In genomic region chr4:141641353-141641771, GRCm38 (mm10) we compare ENCODE assay signal across 14 mouse cellular contexts. TPM values are rescaled to one million over a fixed set of nuclear protein-coding genes. Genes with fewer than 3 reads are reported as not detected.
DNase-seq lines count a peak whose midpoint lies in the region; ATAC-seq and TF ChIP-seq lines count a peak whose summit lies in the region.
"Had no signal": no experiment of that assay in that cellular context is flagged by ENCODE, and none has a peak within 500 bp of the region (broad histone marks: within the 10 kb centered on the region; RNA-seq: fewer than 3 reads in every experiment).

No protein-coding gene starts in this region.

- peak; percentile 94 for DNase-seq in kidney, adult 11 months
- peak; percentile 52 for DNase-seq in ZHBTc4 (ENCODE audit: low read depth, low spot score)
- peak; percentile 66 for DNase-seq in gastrocnemius, postnatal 25 days
- no peak for DNase-seq in thymus, adult 2 months
- no peak for DNase-seq in limb, embryonic 10.5 days (ENCODE audit: low spot score)
- DNase-seq: adrenal gland, adult 8-10 months; cerebellum, postnatal 25 days had no signal

- no peaks in the 10 kb centered on the region for H3K9me3 ChIP-seq in kidney, embryonic 14.5 days (ENCODE audit: control insufficient read depth, low read length)
- H3K9me3 ChIP-seq in kidney, embryonic 16.5 days (ENCODE audit: low read length) = no peaks in the 10 kb centered on the region
- H3K9me3 ChIP-seq in limb, embryonic 10.5 days (replicated peaks) = no peaks in the 10 kb centered on the region
- H3K9me3 ChIP-seq: limb, embryonic 15.5 days; megakaryocyte, embryonic 14.5 days; neural tube, embryonic 12.5 days had no signal

- peaks cover 50% of the 10 kb centered on the region for H3K36me3 ChIP-seq in kidney, embryonic 14.5 days (ENCODE audit: control insufficient read depth, insufficient read depth, low read length)
- peaks cover 34% of the 10 kb centered on the region for H3K36me3 ChIP-seq in kidney, embryonic 16.5 days (ENCODE audit: insufficient read depth, low read length)
- H3K36me3 ChIP-seq in thymus, adult 2 months (ENCODE audit: control insufficient read depth, insufficient read depth, low read length) = peaks cover 13% of the 10 kb centered on the region
- peaks cover 61% of the 10 kb centered on the region for H3K36me3 ChIP-seq in limb, embryonic 10.5 days

- H3K4me2 ChIP-seq in kidney, embryonic 14.5 days (replicated peaks; ENCODE audit: low read depth, low read length) = no peak overlapping the region
- H3K4me2 ChIP-seq in kidney, embryonic 16.5 days (replicated peaks; ENCODE audit: low read depth, low read length) = no peak overlapping the region
- H3K4me2 ChIP-seq: limb, embryonic 15.5 days; neural tube, embryonic 12.5 days had no signal

- H3K27me3 ChIP-seq in kidney, embryonic 14.5 days (ENCODE audit: control insufficient read depth, insufficient read depth, low read length) = no peaks in the 10 kb centered on the region
- no peaks in the 10 kb centered on the region for H3K27me3 ChIP-seq in kidney, embryonic 16.5 days (ENCODE audit: insufficient read depth, low read length)
- no peaks in the 10 kb centered on the region for H3K27me3 ChIP-seq in thymus, adult 2 months (ENCODE audit: control insufficient read depth, insufficient read depth, low read length)
- no peaks in the 10 kb centered on the region for H3K27me3 ChIP-seq in limb, embryonic 10.5 days (ENCODE audit: low read depth, poor library complexity, severe bottlenecking)
- H3K27me3 ChIP-seq: limb, embryonic 15.5 days; megakaryocyte, embryonic 14.5 days; neural tube, embryonic 12.5 days had no signal

- H3K27ac ChIP-seq in kidney, embryonic 14.5 days (ENCODE audit: low read depth, low read length) = no peak overlapping the region
- H3K27ac ChIP-seq in kidney, embryonic 16.5 days (ENCODE audit: low read length) = 0 out of 2 replicates have a peak overlapping the region, but pooled peaks have one; percentile 7
- H3K27ac ChIP-seq in thymus, adult 2 months (ENCODE audit: control insufficient read depth, insufficient read depth, low read length) = no peak overlapping the region
- no peak overlapping the region for H3K27ac ChIP-seq in limb, embryonic 10.5 days
- H3K27ac ChIP-seq: limb, embryonic 15.5 days; neural tube, embryonic 12.5 days had no signal

- peaks cover 9% of the 10 kb centered on the region for H3K4me1 ChIP-seq in kidney, embryonic 14.5 days (ENCODE audit: control insufficient read depth, insufficient read depth, low read length)
- H3K4me1 ChIP-seq in kidney, embryonic 16.5 days (ENCODE audit: insufficient read depth, low read length) = peaks cover 17% of the 10 kb centered on the region
- no peaks in the 10 kb centered on the region for H3K4me1 ChIP-seq in thymus, adult 2 months (replicated peaks; ENCODE audit: control insufficient read depth, insufficient read depth, low read length)
- H3K4me1 ChIP-seq in limb, embryonic 10.5 days = peaks cover 12% of the 10 kb centered on the region

- 86% methylated on average over 7 of the region's 7 CpGs for WGBS in kidney, embryonic 14.5 days
- WGBS in kidney, embryonic 16.5 days = 85% methylated on average over 7 of the region's 7 CpGs
- WGBS in thymus, adult 2 months = 89% methylated on average over 7 of the region's 7 CpGs
- 93% methylated on average over 7 of the region's 7 CpGs for WGBS in limb, embryonic 10.5 days

- TF ChIP-seq CTCF in thymus, adult 2 months (IDR thresholded peaks at IDR 0.05; ENCODE audit: borderline replicate concordance, control insufficient read depth, extremely low read depth, insufficient read depth, low read length, poor library complexity) = no peak

- no peak overlapping the region for H3K9ac ChIP-seq in kidney, embryonic 14.5 days (ENCODE audit: low read depth, low read length)
- H3K9ac ChIP-seq in kidney, embryonic 16.5 days (replicated peaks; ENCODE audit: low read length) = no peak overlapping the region
- H3K9ac ChIP-seq: limb, embryonic 15.5 days; neural tube, embryonic 12.5 days had no signal

- TF ChIP-seq POLR2A in thymus, adult 2 months (IDR thresholded peaks at IDR 0.05; ENCODE audit: control insufficient read depth, extremely low read depth, insufficient read depth, low read length, poor library complexity) = no peak

- ATAC-seq in kidney, embryonic 14.5 days (ENCODE audit: low FRiP score, low TSS enrichment) = no peak
- no peak for ATAC-seq in kidney, embryonic 16.5 days (ENCODE audit: low FRiP score, low TSS enrichment)

- H3K4me3 ChIP-seq in kidney, embryonic 14.5 days (ENCODE audit: low read length) = no peak overlapping the region
- no peak overlapping the region for H3K4me3 ChIP-seq in kidney, embryonic 16.5 days (ENCODE audit: low read length)
- H3K4me3 ChIP-seq in thymus, adult 2 months (ENCODE audit: control insufficient read depth, insufficient read depth, low read length) = no peak overlapping the region
- H3K4me3 ChIP-seq in limb, embryonic 10.5 days = no peak overlapping the region
- H3K4me3 ChIP-seq: erythroblast, embryonic 14.5 days; limb, embryonic 15.5 days; megakaryocyte, embryonic 14.5 days; neural tube, embryonic 12.5 days had no signal

RNA-seq across cellular contexts. Expression of gene Slc25a34, which starts 17.7 kb away (rescaled TPM):
- polyA plus RNA-seq in kidney, embryonic 14.5 days (2014; fragmentation: Nextera tagmentation; extraction: Ambion mirVana) = 0.07 TPM in 1 of 2 replicates, not detected in the other
- total RNA-seq in gastrocnemius, postnatal 25 days (2021) = 10 to 100 TPM; 14.7 to 14.8 TPM
- polyA plus RNA-seq in kidney, embryonic 16.5 days (2015; fragmentation: Nextera tagmentation; extraction: Ambion mirVana) = 0.54 and 0.69 TPM in 2 replicates
- polyA plus RNA-seq in thymus, adult 2 months (2012; rRNA removed) = 2.6 and 12.3 TPM in 2 replicates
- polyA plus RNA-seq in limb, embryonic 10.5 days (2016; fragmentation: Nextera tagmentation; extraction: Ambion mirVana) = 0.05 TPM in 1 of 2 replicates, not detected in the other
- total RNA-seq: hematopoietic stem cell, adult 5-6 weeks had no signal
- polyA plus RNA-seq: erythroblast, embryonic 14.5 days; neural tube, embryonic 12.5 days had no signal

RNA-seq across cellular contexts. Expression of gene Tmem82, which starts 22.9 kb away (rescaled TPM):
- polyA plus RNA-seq in kidney, embryonic 14.5 days (2014; fragmentation: Nextera tagmentation; extraction: Ambion mirVana) = 0.86 and 1.2 TPM in 2 replicates
- total RNA-seq in gastrocnemius, postnatal 25 days (2021) = 1 to 10 TPM; 1.2 to 2.3 TPM
- 4.3 and 5.4 TPM in 2 replicates for polyA plus RNA-seq in kidney, embryonic 16.5 days (2015; fragmentation: Nextera tagmentation; extraction: Ambion mirVana)
- 1.2 and 2.8 TPM in 2 replicates for polyA plus RNA-seq in thymus, adult 2 months (2012; rRNA removed)
- polyA plus RNA-seq in limb, embryonic 10.5 days (2016; fragmentation: Nextera tagmentation; extraction: Ambion mirVana) = 1.1 and 1.6 TPM in 2 replicates

RNA-seq across cellular contexts. Expression of gene Plekhm2, which starts 23.3 kb away (rescaled TPM):
- 3.5 and 6.8 TPM in 2 replicates for polyA plus RNA-seq in kidney, embryonic 14.5 days (2014; fragmentation: Nextera tagmentation; extraction: Ambion mirVana)
- total RNA-seq in gastrocnemius, postnatal 25 days (2021) = 10 to 100 TPM; 24.3 to 32.7 TPM
- 6.4 TPM in 2 replicates for polyA plus RNA-seq in kidney, embryonic 16.5 days (2015; fragmentation: Nextera tagmentation; extraction: Ambion mirVana)
- polyA plus RNA-seq in thymus, adult 2 months (2012; rRNA removed) = 58.5 and 71.4 TPM in 2 replicates
- polyA plus RNA-seq in limb, embryonic 10.5 days (2016; fragmentation: Nextera tagmentation; extraction: Ambion mirVana) = 5.0 and 5.6 TPM in 2 replicates

RNA-seq across cellular contexts. Expression of gene Fblim1, which starts 35.5 kb away (rescaled TPM):
- 49.4 and 71.3 TPM in 2 replicates for polyA plus RNA-seq in kidney, embryonic 14.5 days (2014; fragmentation: Nextera tagmentation; extraction: Ambion mirVana)
- total RNA-seq in gastrocnemius, postnatal 25 days (2021) = 1 to 10 TPM; 1.5 to 4.7 TPM
- polyA plus RNA-seq in kidney, embryonic 16.5 days (2015; fragmentation: Nextera tagmentation; extraction: Ambion mirVana) = 76.4 and 85.2 TPM in 2 replicates
- polyA plus RNA-seq in thymus, adult 2 months (2012; rRNA removed) = 9.5 and 16.2 TPM in 2 replicates
- 58.6 and 77.7 TPM in 2 replicates for polyA plus RNA-seq in limb, embryonic 10.5 days (2016; fragmentation: Nextera tagmentation; extraction: Ambion mirVana)

RNA-seq across cellular contexts. Expression of gene Rsc1a1, which starts 44.0 kb away (rescaled TPM):
- not detected in 2 replicates for polyA plus RNA-seq in kidney, embryonic 14.5 days (2014; fragmentation: Nextera tagmentation; extraction: Ambion mirVana)
- total RNA-seq in gastrocnemius, postnatal 25 days (2021) = 1 to 10 TPM; 1.4 to 2.3 TPM
- 0.62 TPM in 1 of 2 replicates, not detected in the other for polyA plus RNA-seq in kidney, embryonic 16.5 days (2015; fragmentation: Nextera tagmentation; extraction: Ambion mirVana)
- 8.5 and 14.4 TPM in 2 replicates for polyA plus RNA-seq in thymus, adult 2 months (2012; rRNA removed)
- polyA plus RNA-seq in limb, embryonic 10.5 days (2016; fragmentation: Nextera tagmentation; extraction: Ambion mirVana) = 1.3 and 3.0 TPM in 2 replicates
- polyA plus RNA-seq: neural tube, embryonic 12.5 days had no signal

Comparison
In these comparisons a context has a peak if more than half of its experiments do, and no peak if none do; other contexts are left out.
1. DNase-seq: peak in kidney, adult 11 months (single experiment), ZHBTc4 (single experiment) and gastrocnemius, postnatal 25 days (single experiment); none in thymus, adult 2 months (single experiment) and limb, embryonic 10.5 days (single experiment).